In the genomic region with DNA sequence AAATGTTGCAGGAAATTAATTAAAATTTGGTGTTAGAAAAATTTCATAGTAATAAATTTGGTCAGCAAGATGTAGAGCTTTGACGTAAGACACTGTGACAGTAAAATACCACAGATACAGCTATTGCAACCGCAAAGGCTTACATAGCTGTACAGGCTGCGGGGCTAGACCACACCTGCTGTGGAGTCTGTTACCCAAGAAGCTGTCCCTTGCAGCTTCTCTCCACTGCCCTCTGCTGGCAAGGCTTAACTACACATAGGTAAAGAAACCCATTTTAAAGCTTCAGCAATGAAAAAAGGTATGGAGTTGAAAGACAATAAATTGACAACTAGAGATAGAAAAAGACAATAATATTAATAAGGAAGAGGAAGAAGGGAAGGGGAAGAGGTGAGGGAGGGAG, we compare ENCODE assay signal across 8 mouse cellular contexts. TPM values are rescaled to one million over a fixed set of nuclear protein-coding genes. Genes with fewer than 3 reads are reported as not detected.
DNase-seq lines count a peak whose midpoint lies in the region; ATAC-seq and TF ChIP-seq lines count a peak whose summit lies in the region.

No protein-coding gene starts in this region.

- H3K9ac ChIP-seq in kidney, embryonic 15.5 days = no peak overlapping the region

- no peaks in the 10 kb centered on the region for H3K9me3 ChIP-seq in kidney, embryonic 15.5 days (replicated peaks)

- H3K4me2 ChIP-seq in kidney, embryonic 15.5 days = no peak overlapping the region

- WGBS in kidney, embryonic 15.5 days = 63% methylated on average over 3 of the region's 3 CpGs

- H3K27me3 ChIP-seq in kidney, embryonic 15.5 days = no peaks in the 10 kb centered on the region

- H3K36me3 ChIP-seq in kidney, embryonic 15.5 days = no peaks in the 10 kb centered on the region

- peak; percentile 20 for DNase-seq in kidney, adult 11 months
- DNase-seq in ES-CJ7 (ENCODE audit: low read depth, low spot score) = peak; percentile 70
- peak; percentile 65 for DNase-seq in adrenal gland, postnatal 14 days
- peak; percentile 47 to 64 for DNase-seq in layer of hippocampus, adult 2 months (ENCODE audit: low spot score in 2 of 2)
- no peak for DNase-seq in spleen, adult 12 weeks (ENCODE audit: low spot score)

- no peak overlapping the region for H3K27ac ChIP-seq in kidney, embryonic 15.5 days
- no peak overlapping the region for H3K27ac ChIP-seq in embryonic fibroblast, embryonic 13.5 days (ENCODE audit: insufficient read depth, low read length)
- no peak overlapping the region for H3K27ac ChIP-seq in layer of hippocampus, adult 2 months

- no peak overlapping the region for H3K4me3 ChIP-seq in kidney, embryonic 15.5 days (replicated peaks)
- no peak overlapping the region for H3K4me3 ChIP-seq in embryonic fibroblast, embryonic 13.5 days (ENCODE audit: insufficient read depth, low read length)
- no peak overlapping the region for H3K4me3 ChIP-seq in layer of hippocampus, adult 2 months

- peak; percentile 52; the same call in 1 of the 2 replicates for TF ChIP-seq CTCF in embryonic fibroblast, embryonic 13.5 days (IDR thresholded peaks at IDR 0.05; ENCODE audit: borderline replicate concordance, insufficient read depth, low read length)
- peak; percentile 91 for TF ChIP-seq CTCF in layer of hippocampus, adult 2 months (conservative IDR thresholded peaks at IDR 0.05)

- no peaks in the 10 kb centered on the region for H3K4me1 ChIP-seq in kidney, embryonic 15.5 days
- no peaks in the 10 kb centered on the region for H3K4me1 ChIP-seq in embryonic fibroblast, embryonic 13.5 days (ENCODE audit: control insufficient read depth, insufficient read depth, low read length)

- no peak; the same call in 1 of the 2 replicates for ATAC-seq in kidney, embryonic 15.5 days (replicated peaks; ENCODE audit: low FRiP score)
- peak; percentile 85 for ATAC-seq in megakaryocyte, adult 5-6 weeks (ENCODE audit: poor library complexity, severe bottlenecking)

- no peak for TF ChIP-seq POLR2A in embryonic fibroblast, embryonic 13.5 days (IDR thresholded peaks at IDR 0.05; ENCODE audit: low read depth, low read length)

RNA-seq across cellular contexts. Expression of gene Ifi44l, which starts 8.4 kb away (rescaled TPM):
- 0.12 TPM in 1 of 2 replicates, not detected in the other for polyA plus RNA-seq in kidney, embryonic 15.5 days (2015; fragmentation: Nextera tagmentation; extraction: Ambion mirVana)
- not detected in 2 replicates for total RNA-seq in adrenal gland, postnatal 14 days (2021)
- not detected in 2 replicates for polyA plus RNA-seq in embryonic fibroblast, embryonic 13.5 days (2011; ENCODE audit: insufficient read length, low read depth, missing spikeins)
- total RNA-seq in layer of hippocampus, adult 2 months (2021) = not detected
- total RNA-seq in megakaryocyte, adult 5-6 weeks (2015) = not detected in 2 replicates
- not detected in 2 replicates for total RNA-seq in megakaryocyte, adult 5-6 weeks (2017)

RNA-seq across cellular contexts. Expression of gene Ifi44, which starts 21.3 kb away (rescaled TPM):
- 2.3 and 2.4 TPM in 2 replicates for polyA plus RNA-seq in kidney, embryonic 15.5 days (2015; fragmentation: Nextera tagmentation; extraction: Ambion mirVana)
- total RNA-seq in adrenal gland, postnatal 14 days (2021) = 2.0 and 2.7 TPM in 2 replicates
- 6.3 and 10.4 TPM in 2 replicates for polyA plus RNA-seq in embryonic fibroblast, embryonic 13.5 days (2011; ENCODE audit: insufficient read length, low read depth, missing spikeins)
- not detected for total RNA-seq in layer of hippocampus, adult 2 months (2021)
- total RNA-seq in megakaryocyte, adult 5-6 weeks (2015) = 0.38 and 1.4 TPM in 2 replicates
- total RNA-seq in megakaryocyte, adult 5-6 weeks (2017) = 1.8 and 4.5 TPM in 2 replicates
